Mouse (Mus musculus) lung, adult 2 months (tissue): Measurements from ENCODE around the gene H2-DMb2.

Source experiments
- CTCF ChIP-seq: fragments of 200-500 bp; IDR thresholded peaks from 2 replicates; pipeline ENCODE4 v1.5.1; 2011; ENCODE audit warnings: mild to moderate bottlenecking, low read length, control low read depth; ENCODE audit not compliant: insufficient read depth
- POLR2A ChIP-seq: fragments of 200-500 bp; IDR thresholded peaks from 2 replicates; pipeline ENCODE4 v1.6.1; 2011; ENCODE audit warnings: low read depth, mild to moderate bottlenecking, control low read depth, low read length, borderline replicate concordance; ENCODE audit errors: extremely low read depth

DNA sequence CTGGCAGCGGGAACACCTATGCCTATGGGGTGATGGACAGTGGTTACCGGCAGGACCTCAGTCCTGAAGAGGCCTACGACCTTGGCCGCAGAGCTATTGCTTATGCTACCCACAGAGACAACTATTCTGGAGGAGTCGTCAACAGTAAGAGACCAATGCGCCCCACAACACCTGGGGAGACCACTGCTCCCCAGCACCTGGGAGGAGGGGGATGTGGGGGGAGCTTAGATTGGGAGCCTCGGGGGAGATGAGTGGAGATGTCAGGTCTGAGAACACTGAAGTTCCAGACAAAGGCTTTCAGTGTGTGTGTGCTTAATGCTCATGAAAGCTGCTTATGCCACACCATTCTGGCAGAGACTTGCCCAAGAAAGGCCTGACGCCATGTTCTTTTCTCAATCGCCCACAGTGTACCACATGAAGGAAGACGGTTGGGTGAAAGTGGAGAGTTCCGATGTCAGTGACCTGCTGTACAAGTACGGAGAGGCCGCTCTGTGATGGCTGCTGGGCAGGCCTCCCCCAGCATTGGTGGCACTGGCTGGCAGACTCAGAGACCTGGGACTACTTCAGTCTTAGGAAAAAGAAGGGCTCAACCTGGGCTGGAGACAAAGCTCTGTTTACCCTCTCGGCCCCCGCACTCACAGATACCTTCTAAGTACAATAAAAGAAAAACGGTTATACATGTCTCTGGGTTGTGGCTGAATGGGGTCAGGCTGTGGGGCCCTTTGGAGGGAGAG lies 57.8 kb downstream of the H2-DMb2 start:
- TF ChIP-seq CTCF (no peak), POLR2A (no peak)
